Mouse (Mus musculus): ENCODE data around the gene Sec23a. TPM values are rescaled to one million over a fixed set of nuclear protein-coding genes. Genes with fewer than 3 reads are reported as not detected.
A peak's percentile ranks its signal among the peaks of the same experiment; 100 is the strongest.
"Not testable (repeated sequence)": the region's sequence is repeated elsewhere in the genome, so short reads cannot be mapped to it uniquely, and the experiment has no call there.

The Sec23a gene
- total RNA-seq, 2 experiments from 2014 or later = 51.0 to 53.8 TPM

GRCm38 (mm10) chr12:58981178-58981661 is 30.6 kb downstream of the Sec23a start:
- not testable (repeated sequence) for DNase-seq

GRCm38 (mm10) chr12:58976966-58977365 is 34.9 kb downstream of the Sec23a start:
- no peak for DNase-seq

GRCm38 (mm10) chr12:58964583-58964982 is 47.2 kb downstream of the Sec23a start:
- DNase-seq = peak; percentile 26

GRCm38 (mm10) chr12:58960844-58961243 is 51.0 kb downstream of the Sec23a start:
- DNase-seq = no peak

- no peak for DNase-seq
These were observed 55.2 kb downstream of the Sec23a start for GRCm38 (mm10) chr12:58956624-58957023.

GRCm38 (mm10) chr12:58956162-58956561 is 55.7 kb downstream of the Sec23a start:
- DNase-seq = no peak

- DNase-seq = no peak
These were observed 63.9 kb downstream of the Sec23a start for GRCm38 (mm10) chr12:58947879-58948278.

- DNase-seq = peak; percentile 67
These were observed 64.6 kb downstream of the Sec23a start for GRCm38 (mm10) chr12:58947231-58947630.

- no peak for DNase-seq
These were observed 69.3 kb downstream of the Sec23a start for GRCm38 (mm10) chr12:58942544-58942943.

- DNase-seq = no peak
These were observed 77.2 kb downstream of the Sec23a start for GRCm38 (mm10) chr12:58934580-58934979.

GRCm38 (mm10) chr12:58924996-58925395 is 86.8 kb downstream of the Sec23a start:
- DNase-seq = no peak

- peak; percentile 42 for DNase-seq
These were observed 87.8 kb downstream of the Sec23a start for GRCm38 (mm10) chr12:58924025-58924424.

GRCm38 (mm10) chr12:58920775-58921174 is 91.0 kb downstream of the Sec23a start:
- no peak for DNase-seq

- no peak for DNase-seq
These were observed 92.3 kb downstream of the Sec23a start for GRCm38 (mm10) chr12:58919516-58919915.

GRCm38 (mm10) chr12:58909826-58910225 is 102.0 kb downstream of the Sec23a start:
- DNase-seq = no peak

Other genes with a start within 250 kb of the Sec23a start
- 1 to 10 TPM; 8.8 to 9.8 TPM for gene Gemin2, start 1.4 kb upstream of the Sec23a start, total RNA-seq (2021)
- gene Trappc6b, start 49.5 kb upstream of the Sec23a start, total RNA-seq (2021) = 10 to 100 TPM; 56.6 to 63.5 TPM
- 10 to 100 TPM; 38.5 to 40.4 TPM for gene Pnn, start 54.9 kb upstream of the Sec23a start, total RNA-seq (2021)
- gene Mia2, start 83.8 kb upstream of the Sec23a start, total RNA-seq (2021) = 10 to 100 TPM; 40.6 to 46.0 TPM
- gene Fbxo33, start 207.7 kb upstream of the Sec23a start, total RNA-seq (2021) = 1 to 10 TPM; 7.6 to 9.9 TPM